Mouse (Mus musculus): ENCODE measurements at regions not wholly inside any gene's neighbourhood (a gene's known extent, or its start where the extent isn't known, plus 50 kb on each side); places are given as distances from the start of the nearest gene placed in this dataset.

GRCm38 (mm10) chr14:76829161-76829510, 207.4 kb upstream of the Ccdc122 start:
- TF ChIP-seq CTCF (IDR thresholded peaks at IDR 0.05; ENCODE audit: low read depth) (no peak), EP300 (optimal IDR thresholded peaks at IDR 0.05) (no peak)

All from stomach, postnatal 0 days (tissue).